Mouse (Mus musculus): Measurements from ENCODE around the gene Olfr105-ps.

- no peak for TF ChIP-seq POLR2A (IDR thresholded peaks at IDR 0.05; ENCODE audit: extremely low read depth, insufficient read depth, low read length)
- TF ChIP-seq CTCF (IDR thresholded peaks at IDR 0.05; ENCODE audit: low read depth, low read length), result no peak
These were observed 11.3 kb downstream of the Olfr105-ps start, which contains the start of gene Olfr106-ps for GRCm38 (mm10) chr17:37390093-37390492.

Data from liver, adult 2 months (tissue).